Mouse (Mus musculus) CD8-positive naive resting alpha-beta T cell, adult 57 days (primary cell): ENCODE measurements around the gene Ikzf5. TPM values are rescaled to one million over a fixed set of nuclear protein-coding genes. Genes with fewer than 3 reads are reported as not detected.

Experiments used
- total RNA-seq: library from RNA; stranded (reverse); gene quantifications from one replicate; pipeline ENCODE4 v1.2.4, GENCODE M21; 2023

Ikzf5 gene
- total RNA-seq: 73.7 TPM

DNA sequence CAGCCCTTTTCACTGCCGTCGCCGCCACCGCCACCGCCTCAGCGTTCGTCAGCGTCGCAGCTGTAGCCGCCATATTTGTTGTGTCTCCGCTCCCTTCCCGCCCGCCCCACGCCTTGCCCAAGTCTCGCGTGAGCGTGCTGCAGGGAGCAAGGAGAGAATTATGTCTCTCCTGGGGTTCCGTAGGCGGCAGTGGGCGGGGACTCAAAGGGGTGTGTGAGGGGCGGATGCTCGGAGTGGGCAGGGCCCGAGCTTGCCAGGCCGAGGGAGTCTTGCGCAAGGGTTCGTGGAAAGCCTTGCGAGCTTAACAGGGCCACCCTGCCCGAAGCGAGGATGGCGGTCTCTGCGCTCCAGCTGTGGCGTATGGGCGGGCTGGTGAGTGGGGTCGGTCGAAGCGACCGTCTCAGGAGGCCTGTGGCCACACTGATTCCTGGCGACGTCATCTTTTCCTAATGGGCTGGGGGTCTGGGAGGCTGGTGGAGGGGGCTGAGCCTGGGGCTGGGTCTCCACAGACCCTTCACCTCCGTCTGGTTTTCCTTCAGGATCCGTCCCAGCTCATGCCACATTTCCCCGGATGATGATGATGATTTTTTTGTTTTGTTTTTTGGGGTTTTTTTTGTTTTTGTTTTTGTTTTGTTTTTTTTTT lies at the start of gene Ikzf5, which contains the start of gene Acadsb:
TSS of gene Ikzf5 (minus strand) at position 106 of the 643 bp plus-strand sequence.
TSS of gene Acadsb (plus strand) at position 186 of the 643 bp plus-strand sequence.

DNA sequence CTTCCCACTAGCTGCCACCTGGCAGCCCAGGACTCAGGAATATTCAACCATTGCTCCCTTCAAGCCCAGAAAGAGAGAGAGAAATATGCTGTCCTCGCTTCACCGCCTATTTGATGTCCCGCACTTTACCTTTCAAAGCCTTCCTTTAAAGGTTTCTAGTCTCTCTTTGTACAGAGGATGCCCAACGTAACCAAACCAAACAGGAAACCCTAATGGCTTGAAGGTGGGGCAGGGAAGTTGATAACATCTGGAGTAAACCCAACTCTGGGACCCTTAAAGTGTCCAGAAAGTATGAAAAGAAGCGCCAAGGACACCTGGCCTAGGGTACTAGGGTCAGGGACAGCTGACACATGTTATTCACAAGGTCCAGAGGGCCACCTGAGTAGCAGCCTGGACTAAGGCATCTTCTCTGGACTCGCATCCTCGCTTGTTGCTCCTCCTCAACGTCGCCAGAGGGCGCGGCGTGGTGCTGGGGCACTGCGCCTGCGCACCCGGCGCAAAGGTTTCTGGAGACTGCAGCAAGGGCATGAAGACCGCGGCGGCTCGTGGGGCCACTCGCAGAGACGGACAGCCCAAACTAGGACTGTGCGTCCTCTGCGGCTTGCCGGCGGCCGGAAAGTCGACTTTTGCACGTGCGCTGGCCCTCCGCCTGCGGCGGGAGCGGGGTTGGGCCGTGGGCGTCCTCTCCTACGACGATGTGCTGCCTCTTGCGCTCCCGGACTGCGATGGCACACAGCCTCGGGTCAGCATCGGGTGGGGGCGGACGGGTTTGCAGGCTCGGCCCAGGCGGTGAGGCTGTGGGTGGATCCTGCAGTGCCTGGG lies 39.5 kb downstream of the Ikzf5 start, which contains the start of gene Pstk:
TSS of gene Pstk (plus strand) at position 494 of the 822 bp plus-strand sequence.

DNA sequence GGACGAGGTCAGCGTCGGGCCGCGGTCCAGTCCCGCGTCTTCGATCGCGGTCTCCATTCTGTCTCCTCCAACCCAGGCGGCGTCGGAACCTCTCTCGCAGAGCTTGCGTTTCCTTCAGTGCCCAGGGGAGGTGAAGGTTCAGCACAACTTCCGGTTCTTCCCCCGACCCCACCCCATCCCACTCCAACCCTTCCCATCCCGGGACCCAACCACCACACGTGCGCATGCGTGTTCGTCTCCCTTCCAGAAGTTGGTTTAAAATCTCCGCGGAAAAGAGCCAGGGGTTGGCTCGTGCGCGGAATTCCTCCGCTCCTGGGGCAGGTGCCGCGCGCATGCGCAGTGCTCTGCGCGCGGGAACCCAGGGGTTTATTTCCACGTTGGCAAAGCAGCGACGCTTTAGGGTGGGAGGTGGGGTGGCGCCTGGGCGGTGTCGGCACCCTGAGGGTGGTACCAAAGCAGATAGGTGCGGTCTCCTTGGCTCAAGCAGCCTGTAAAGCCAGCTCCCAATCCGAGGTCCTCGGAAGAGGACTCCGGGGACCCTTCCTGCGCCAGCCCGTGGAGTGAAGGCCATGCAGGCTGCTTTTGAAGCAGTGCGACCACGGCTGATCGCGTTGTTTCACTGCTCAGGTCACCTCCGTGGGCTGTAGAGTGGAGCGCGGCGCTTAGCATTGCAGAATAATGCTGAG lies 47.6 kb downstream of the Ikzf5 start, which contains the start of gene 2310057M21Rik:
TSS of gene 2310057M21Rik (minus strand) at position 145 of the 686 bp plus-strand sequence.

Other genes starting within 250 kb of the Ikzf5 start
- gene 5430419D17Rik, start 236.1 kb downstream of the Ikzf5 start, total RNA-seq: not detected
- gene Cuzd1, start 88.2 kb downstream of the Ikzf5 start, total RNA-seq: not detected
- gene Fam24b, start 81.0 kb downstream of the Ikzf5 start, total RNA-seq: not detected
- not detected for gene Fam24a, start 76.7 kb downstream of the Ikzf5 start, total RNA-seq
- 20.6 TPM for gene 2310057M21Rik, start 47.8 kb downstream of the Ikzf5 start, total RNA-seq
- gene Pstk, start 39.4 kb downstream of the Ikzf5 start, total RNA-seq: 32.7 TPM
- gene Acadsb, start 80 bp upstream of the Ikzf5 start, total RNA-seq: 19.0 TPM
- gene Hmx3, start 132.3 kb upstream of the Ikzf5 start, total RNA-seq: not detected
- gene Hmx2, start 138.3 kb upstream of the Ikzf5 start, total RNA-seq: not detected
- gene Bub3, start 149.7 kb upstream of the Ikzf5 start, total RNA-seq: 47.1 TPM